Mouse (Mus musculus): ENCODE data around the gene Arf6. TPM values are rescaled to one million over a fixed set of nuclear protein-coding genes. Genes with fewer than 3 reads are reported as not detected.
"Not testable (repeated sequence)": the region's sequence is repeated elsewhere in the genome, so short reads cannot be mapped to it uniquely, and the experiment has no call there.

Arf6 gene
- polyA plus RNA-seq, 1 experiment from 2014 or later, result 37.4 TPM

DNA sequence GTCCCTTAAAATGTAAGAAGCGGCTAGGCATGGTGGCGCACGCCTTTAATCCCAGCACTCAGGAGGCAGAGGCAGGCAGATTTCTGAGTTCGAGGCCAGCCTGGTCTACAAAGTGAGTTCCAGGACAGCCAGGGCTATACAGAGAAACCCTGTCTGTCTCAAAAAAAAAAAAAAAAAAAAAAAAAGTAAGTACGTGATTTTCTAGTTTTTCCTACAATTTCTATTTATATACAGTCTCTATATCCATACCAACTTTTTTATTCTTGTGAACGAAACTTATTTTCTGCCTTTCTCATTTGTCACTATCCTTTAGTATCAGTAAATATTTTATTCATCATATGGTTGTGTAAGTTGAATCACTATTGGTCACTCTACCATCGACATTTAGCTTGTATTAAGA, 8.8 kb upstream of the Arf6 start:
- not testable (repeated sequence) for H3K4me3 ChIP-seq; H3K9me3 ChIP-seq; DNase-seq (ENCODE audit: low spot score); H3K36me3 ChIP-seq (replicated peaks); H3K27ac ChIP-seq (replicated peaks); H3K27me3 ChIP-seq (replicated peaks; ENCODE audit: low read depth, poor library complexity, severe bottlenecking)
- 97% methylated on average over 7 of the region's 7 CpGs for WGBS
- peaks cover 18% of the 10 kb centered on the region for H3K4me1 ChIP-seq

DNA sequence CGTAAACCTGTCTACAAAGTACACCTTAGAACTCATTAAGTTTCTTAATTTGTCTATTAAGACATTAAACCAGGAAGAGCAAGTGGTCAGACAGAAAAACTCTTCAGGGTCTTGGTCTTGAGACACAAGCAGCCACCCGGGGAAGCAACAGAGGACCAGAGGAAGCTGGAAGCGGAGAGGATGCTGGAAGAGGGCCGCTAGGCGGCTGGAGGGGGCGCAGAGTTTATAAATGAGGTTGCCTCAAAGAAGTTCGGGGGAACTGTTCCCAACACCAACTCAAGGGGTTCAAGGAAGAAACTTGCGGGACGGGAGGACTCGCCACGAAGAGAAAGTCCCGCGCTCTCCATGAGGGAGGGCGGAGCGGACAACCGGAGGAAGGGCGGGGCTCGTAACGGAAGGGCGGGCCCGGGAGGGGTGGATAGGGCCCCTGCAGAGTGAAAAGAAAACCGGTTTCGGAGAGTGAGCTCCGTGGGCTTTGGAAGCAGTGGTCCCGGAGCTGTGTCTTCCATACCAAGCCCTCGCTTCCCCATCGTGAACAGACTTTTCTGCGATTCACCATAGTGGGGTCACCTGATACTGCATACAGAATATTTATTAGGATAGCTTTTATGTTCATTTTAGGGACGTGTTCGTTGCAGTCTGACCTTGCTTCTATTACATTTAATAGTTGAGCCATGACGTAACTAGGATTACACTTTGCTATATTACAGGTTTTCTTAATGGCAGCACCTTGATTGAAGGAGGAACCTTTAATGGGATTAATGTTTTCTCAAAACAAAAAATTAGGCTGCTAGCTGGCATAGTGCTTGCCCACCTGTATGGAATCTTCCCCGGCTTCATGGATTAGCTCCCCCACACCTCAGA, 7.8 kb upstream of the Arf6 start:
- 5% methylated on average over 32 of the region's 32 CpGs for WGBS
- Histone ChIP-seq H3K9me3 (no peaks in the 10 kb centered on the region), H3K27ac (replicated peaks) (peak overlapping the region; percentile 91), H3K36me3 (replicated peaks) (no peaks in the 10 kb centered on the region), H3K4me1 (peaks cover 18% of the 10 kb centered on the region), H3K4me3 (peak overlapping the region; percentile 66), H3K27me3 (replicated peaks; ENCODE audit: low read depth, poor library complexity, severe bottlenecking) (no peaks in the 10 kb centered on the region)
- peak; percentile 81 for DNase-seq (ENCODE audit: low spot score)

- DNase-seq (ENCODE audit: low spot score), result no peak
- Histone ChIP-seq H3K4me1 (peaks cover 20% of the 10 kb centered on the region), H3K36me3 (replicated peaks) (no peaks in the 10 kb centered on the region), H3K27me3 (replicated peaks; ENCODE audit: low read depth, poor library complexity, severe bottlenecking) (no peaks in the 10 kb centered on the region), H3K4me3 (no peak overlapping the region), H3K27ac (replicated peaks) (no peak overlapping the region), H3K9me3 (no peaks in the 10 kb centered on the region)
- 79% methylated on average over 7 of the region's 7 CpGs for WGBS
These were observed 6.2 kb upstream of the Arf6 start for GRCm38 (mm10) chr12:69365757-69366156.

DNA sequence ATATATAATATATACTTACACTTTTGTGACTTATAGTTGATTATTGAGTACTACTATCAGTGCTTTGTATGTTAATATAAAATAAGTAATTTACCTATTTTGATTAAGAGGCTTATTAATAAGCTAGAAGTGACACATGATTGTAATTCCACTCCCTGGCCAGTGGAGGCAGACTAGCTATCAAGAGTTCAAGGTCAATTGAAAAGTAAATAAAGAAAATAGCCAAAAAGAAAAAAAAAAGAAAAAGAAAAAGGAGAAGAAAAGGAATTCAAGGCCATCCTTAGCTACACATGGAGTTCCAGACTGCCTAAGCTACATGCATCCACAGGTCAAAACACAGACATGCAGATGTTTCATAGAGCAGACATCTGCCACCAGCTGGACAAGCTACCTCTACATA, 5.5 kb upstream of the Arf6 start:
- Histone ChIP-seq H3K36me3 (replicated peaks) (no peaks in the 10 kb centered on the region), H3K9me3 (no peaks in the 10 kb centered on the region), H3K4me3 (no peak overlapping the region), H3K4me1 (peaks cover 23% of the 10 kb centered on the region), H3K27ac (replicated peaks) (no peak overlapping the region), H3K27me3 (replicated peaks; ENCODE audit: low read depth, poor library complexity, severe bottlenecking) (no peaks in the 10 kb centered on the region)
- no peak for DNase-seq (ENCODE audit: low spot score)

GRCm38 (mm10) chr12:69367557-69367956, 4.4 kb upstream of the Arf6 start:
- H3K9me3 ChIP-seq, result no peaks in the 10 kb centered on the region
- no peak for DNase-seq (ENCODE audit: low spot score)
- H3K4me1 ChIP-seq, result peaks cover 15% of the 10 kb centered on the region
- no peak overlapping the region for H3K4me3 ChIP-seq
- H3K27me3 ChIP-seq (replicated peaks; ENCODE audit: low read depth, poor library complexity, severe bottlenecking), result no peaks in the 10 kb centered on the region
- WGBS, result 71% methylated on average over 2 of the region's 2 CpGs
- no peak overlapping the region for H3K27ac ChIP-seq (replicated peaks)
- no peaks in the 10 kb centered on the region for H3K36me3 ChIP-seq (replicated peaks)

DNA sequence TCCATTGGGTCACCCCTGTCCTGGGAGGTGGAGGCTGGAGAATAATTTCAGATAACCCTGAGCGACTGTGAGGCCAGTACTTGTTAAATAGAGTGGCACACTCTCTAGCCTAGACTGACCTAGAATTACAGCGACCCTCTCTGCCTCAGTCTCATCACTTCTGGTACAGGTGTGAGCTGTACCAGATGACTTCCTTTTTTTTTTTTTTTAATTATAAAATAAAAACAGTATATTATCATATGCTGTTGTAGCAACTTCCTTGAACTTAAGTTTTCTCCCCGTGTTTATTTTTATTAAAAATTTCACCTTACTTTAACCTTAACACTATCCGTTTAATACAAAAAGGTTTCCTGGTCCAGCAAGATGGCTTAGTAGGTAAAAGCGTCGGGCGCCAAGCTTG, 1.0 kb upstream of the Arf6 start:
- 15% methylated on average over 7 of the region's 7 CpGs for WGBS
- Histone ChIP-seq H3K4me3 (peak overlapping the region; percentile 98), H3K36me3 (replicated peaks) (peaks cover 17% of the 10 kb centered on the region), H3K9me3 (no peaks in the 10 kb centered on the region), H3K4me1 (peaks cover 28% of the 10 kb centered on the region), H3K27ac (replicated peaks) (peak overlapping the region; percentile 97), H3K27me3 (replicated peaks; ENCODE audit: low read depth, poor library complexity, severe bottlenecking) (no peaks in the 10 kb centered on the region)
- no peak for DNase-seq (ENCODE audit: low spot score)

GRCm38 (mm10) chr12:69371421-69371853, 513 bp upstream of the Arf6 start:
- under 1% methylated on average over 24 of the region's 24 CpGs for WGBS
- H3K27ac ChIP-seq (replicated peaks), result peak overlapping the region; percentile 97
- no peaks in the 10 kb centered on the region for H3K27me3 ChIP-seq (replicated peaks; ENCODE audit: low read depth, poor library complexity, severe bottlenecking)
- H3K9me3 ChIP-seq, result no peaks in the 10 kb centered on the region
- no peak for DNase-seq (ENCODE audit: low spot score)
- peaks cover 21% of the 10 kb centered on the region for H3K36me3 ChIP-seq (replicated peaks)
- peaks cover 28% of the 10 kb centered on the region for H3K4me1 ChIP-seq
- H3K4me3 ChIP-seq, result peak overlapping the region; percentile 98

GRCm38 (mm10) chr12:69372731-69373331, 881 bp downstream of the Arf6 start:
- DNase-seq (ENCODE audit: low spot score), result peak; percentile 54
- H3K36me3 ChIP-seq (replicated peaks), result peaks cover 29% of the 10 kb centered on the region
- peaks cover 28% of the 10 kb centered on the region for H3K4me1 ChIP-seq
- H3K4me3 ChIP-seq, result peak overlapping the region; percentile 98
- H3K27me3 ChIP-seq (replicated peaks; ENCODE audit: low read depth, poor library complexity, severe bottlenecking), result no peaks in the 10 kb centered on the region
- peak overlapping the region; percentile 97 for H3K27ac ChIP-seq (replicated peaks)
- WGBS, result under 1% methylated on average over 42 of the region's 42 CpGs
- no peaks in the 10 kb centered on the region for H3K9me3 ChIP-seq

DNA sequence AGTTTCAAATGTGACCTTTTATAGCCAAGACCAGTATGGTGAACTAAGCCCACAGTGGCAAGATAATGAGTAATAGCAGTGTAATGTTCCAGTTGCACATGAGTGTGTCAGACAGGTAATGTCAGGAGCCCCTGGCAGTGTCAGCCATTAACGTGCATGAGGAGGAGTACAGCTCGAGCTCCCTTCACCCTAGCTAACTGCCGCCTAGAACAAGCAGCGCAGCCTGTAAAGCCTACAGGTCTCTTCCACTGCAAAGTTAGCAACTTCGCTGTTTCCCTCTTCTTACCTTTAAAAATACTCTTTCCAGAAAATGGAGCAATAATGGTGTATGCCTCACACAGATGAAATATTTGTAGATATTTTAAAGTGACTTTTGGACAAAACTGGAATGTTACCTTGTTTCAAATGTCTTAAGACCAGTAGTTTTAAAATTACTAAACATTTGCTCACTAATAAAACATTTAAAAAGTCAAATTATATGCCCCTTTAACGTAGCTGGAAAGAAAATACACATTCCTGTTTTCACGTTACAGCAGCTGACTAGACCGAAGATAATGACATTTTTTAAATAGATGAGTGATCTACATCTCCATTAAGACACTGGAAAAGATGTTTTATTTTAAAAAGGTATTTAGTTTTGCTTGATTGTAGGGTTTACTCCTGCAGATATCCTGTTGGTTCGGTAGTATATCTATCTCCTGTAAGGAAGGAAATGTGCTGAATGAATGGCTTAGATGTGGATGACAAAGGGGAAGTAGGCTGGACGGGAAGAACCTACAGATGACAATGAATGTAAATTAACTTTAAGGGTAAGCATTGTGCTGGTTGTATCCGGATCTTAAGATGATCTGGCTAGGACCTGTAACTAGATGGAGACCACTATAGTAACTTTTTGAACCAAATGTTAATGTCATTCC, 2.2 kb downstream of the Arf6 start:
- 61% methylated on average over 11 of the region's 11 CpGs for WGBS
- DNase-seq (ENCODE audit: low spot score), result no peak
- H3K27ac ChIP-seq (replicated peaks), result no peak overlapping the region
- H3K9me3 ChIP-seq, result no peaks in the 10 kb centered on the region
- H3K4me3 ChIP-seq, result peak overlapping the region; percentile 98
- no peaks in the 10 kb centered on the region for H3K27me3 ChIP-seq (replicated peaks; ENCODE audit: low read depth, poor library complexity, severe bottlenecking)
- H3K4me1 ChIP-seq, result peaks cover 28% of the 10 kb centered on the region
- peaks cover 40% of the 10 kb centered on the region for H3K36me3 ChIP-seq (replicated peaks)

DNA sequence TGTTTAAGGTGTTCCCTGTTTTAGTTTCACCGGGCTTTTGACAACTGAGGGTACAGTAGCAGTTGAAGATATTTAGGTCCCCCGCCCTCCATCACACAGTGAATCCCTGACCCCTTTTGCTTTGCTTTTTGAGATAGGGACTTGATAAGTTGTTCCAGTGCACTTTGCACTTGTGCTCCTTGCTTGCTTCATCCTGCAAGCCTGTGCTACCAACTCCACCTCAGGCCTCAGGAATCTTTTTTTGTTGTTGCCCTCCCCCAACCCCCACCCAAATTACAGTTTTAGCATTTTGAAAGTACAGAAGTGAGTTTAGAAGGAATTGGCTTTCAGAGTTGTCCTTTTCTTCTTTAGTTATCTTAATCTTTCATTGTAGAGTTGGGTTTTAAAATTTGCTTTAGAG, 4.2 kb downstream of the Arf6 start:
- WGBS, result 89% methylated on average over 2 of the region's 2 CpGs
- DNase-seq (ENCODE audit: low spot score), result no peak
- no peak overlapping the region for H3K27ac ChIP-seq (replicated peaks)
- H3K4me1 ChIP-seq, result peaks cover 23% of the 10 kb centered on the region
- no peak overlapping the region for H3K4me3 ChIP-seq
- H3K9me3 ChIP-seq, result no peaks in the 10 kb centered on the region
- no peaks in the 10 kb centered on the region for H3K27me3 ChIP-seq (replicated peaks; ENCODE audit: low read depth, poor library complexity, severe bottlenecking)
- peaks cover 47% of the 10 kb centered on the region for H3K36me3 ChIP-seq (replicated peaks)

DNA sequence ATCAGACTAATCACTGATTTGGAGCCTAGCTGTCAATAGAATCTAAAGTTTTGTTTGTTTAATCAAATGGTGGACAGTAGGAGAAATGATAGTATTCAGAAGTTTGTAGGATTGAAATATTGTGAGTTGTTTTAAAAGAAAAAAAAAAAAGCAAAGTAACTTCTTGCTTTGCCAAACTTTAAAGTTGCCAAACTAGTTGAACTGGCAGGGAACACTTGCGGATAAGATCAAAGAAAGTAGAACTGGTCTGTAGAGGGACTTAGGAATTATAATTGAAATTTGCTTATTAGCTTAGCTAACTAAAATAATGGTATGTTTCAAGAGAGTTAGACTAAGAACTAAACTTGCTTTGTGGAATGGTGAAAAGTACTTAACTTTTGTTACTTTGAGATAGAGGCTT, 5.2 kb downstream of the Arf6 start:
- Histone ChIP-seq H3K27ac (replicated peaks) (no peak overlapping the region), H3K4me3 (no peak overlapping the region), H3K27me3 (replicated peaks; ENCODE audit: low read depth, poor library complexity, severe bottlenecking) (no peaks in the 10 kb centered on the region), H3K36me3 (replicated peaks) (peaks cover 47% of the 10 kb centered on the region), H3K9me3 (no peaks in the 10 kb centered on the region), H3K4me1 (peaks cover 23% of the 10 kb centered on the region)
- no peak for DNase-seq (ENCODE audit: low spot score)
- WGBS, result 93% methylated on average over 1 of the region's 1 CpGs

DNA sequence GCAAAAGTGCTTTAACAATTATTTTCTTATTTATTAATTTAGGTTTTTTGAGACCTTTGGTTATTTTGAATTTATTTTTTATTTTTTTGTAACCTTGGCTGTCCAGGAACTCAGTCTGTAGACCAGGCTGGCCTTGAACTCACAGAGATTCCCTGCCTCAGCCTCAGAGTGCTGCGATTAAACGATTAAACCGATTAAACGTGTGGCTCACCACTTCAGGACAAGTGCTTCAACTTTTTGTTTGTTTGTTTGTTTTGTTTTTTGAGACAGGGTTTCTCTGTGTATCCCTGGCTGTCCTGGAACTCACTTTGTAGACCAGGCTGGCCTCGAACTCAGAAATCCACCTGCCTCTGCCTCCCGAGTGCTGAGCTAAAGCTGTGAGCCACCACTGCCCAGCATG, 5.7 kb downstream of the Arf6 start:
- not testable (repeated sequence) for H3K4me3 ChIP-seq; H3K27ac ChIP-seq (replicated peaks); DNase-seq (ENCODE audit: low spot score); H3K27me3 ChIP-seq (replicated peaks; ENCODE audit: low read depth, poor library complexity, severe bottlenecking); H3K9me3 ChIP-seq
- Histone ChIP-seq H3K4me1 (peaks cover 23% of the 10 kb centered on the region), H3K36me3 (replicated peaks) (peaks cover 47% of the 10 kb centered on the region)
- 93% methylated on average over 6 of the region's 6 CpGs for WGBS

Data from embryonic facial prominence, embryonic 10.5 days (tissue).